Mouse (Mus musculus): ENCODE results near the gene Pax6. TPM values are rescaled to one million over a fixed set of nuclear protein-coding genes. Genes with fewer than 3 reads are reported as not detected.

Pax6 gene
- polyA plus RNA-seq, 1 experiment, result 41.3 TPM

- TF ChIP-seq GATA1 (IDR thresholded peaks at IDR 0.05; ENCODE audit: low read length), result no peak
Measured at GRCm38 (mm10) chr2:105730704-105731103, 62.0 kb downstream of the Pax6 start.

DNA sequence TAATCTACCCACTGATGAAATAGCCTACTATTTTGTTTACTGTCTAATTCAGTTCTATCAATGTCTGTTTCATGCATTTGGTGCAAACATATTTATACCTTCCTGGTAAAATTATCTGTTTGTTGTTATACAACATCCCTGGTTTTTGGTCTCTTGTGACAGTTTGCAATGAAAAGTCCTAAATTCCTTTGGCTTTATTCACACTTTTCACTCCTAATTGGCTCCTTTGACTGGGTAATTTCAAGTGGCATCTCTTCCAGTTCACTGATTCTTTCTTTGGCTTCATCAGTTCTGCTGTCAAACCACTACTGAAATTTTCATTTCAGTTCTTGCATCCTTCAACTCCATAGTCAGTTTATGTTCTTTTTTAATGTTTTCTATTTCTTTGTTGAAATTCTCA lies 67.5 kb downstream of the Pax6 start:
- TF ChIP-seq GATA1 (IDR thresholded peaks at IDR 0.05; ENCODE audit: low read length), result no peak

DNA sequence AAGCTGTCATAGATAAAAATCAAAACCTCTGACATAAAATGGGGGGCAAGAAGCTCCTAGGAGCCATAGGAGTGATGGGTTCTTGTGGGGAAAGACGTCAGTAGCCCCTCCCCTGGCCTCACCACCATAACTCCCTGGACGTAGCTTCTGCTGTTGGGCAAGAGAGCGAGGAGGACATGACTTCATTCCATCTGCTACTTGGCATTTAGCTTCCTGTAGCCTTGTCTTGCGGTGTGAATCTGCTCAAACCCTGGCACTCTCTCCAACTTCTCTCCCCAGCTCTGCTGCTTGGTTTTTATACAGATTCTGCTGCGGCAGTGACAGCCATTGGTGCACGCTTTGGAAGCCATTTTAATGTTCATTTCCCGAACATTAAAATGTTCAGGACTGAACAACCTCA lies 78.2 kb downstream of the Pax6 start:
- TF ChIP-seq GATA1 (IDR thresholded peaks at IDR 0.05; ENCODE audit: low read length), result no peak

Other genes with a start within 250 kb of the Pax6 start
- 5.0 and 7.1 TPM in 2 replicates for gene Elp4, start 235.7 kb downstream of the Pax6 start, polyA plus RNA-seq (2012)
- gene Immp1l, start 235.7 kb downstream of the Pax6 start, polyA plus RNA-seq (2012), result 0.89 and 3.0 TPM in 2 replicates